Mouse (Mus musculus) midbrain, embryonic 14.5 days (tissue): Measurements from ENCODE around the gene Ccdc6. TPM values are rescaled to one million over a fixed set of nuclear protein-coding genes. Genes with fewer than 3 reads are reported as not detected.

Source experiments
- ATAC-seq: fragments of 200-750 bp; cut with Nextera tagmentation; 2 replicates; pipeline ENCODE4 v1.8.0; 2017; ENCODE audit warnings: moderate number of reproducible peaks, moderate library complexity; ENCODE audit not compliant: low FRiP score, low TSS enrichment
- DNase-seq: peaks from one replicate; pipeline ENCODE4 v3.0.0-alpha.2; 2015
- H3K27ac ChIP-seq: fragments of 300-500 bp; sonication (generic); replicated peaks from 2 replicates; pipeline ENCODE4 v1.5.1; 2014; ENCODE audit warnings: mild to moderate bottlenecking, low read depth, low read length, moderate library complexity
- H3K27me3 ChIP-seq: fragments of 300-500 bp; sonication (generic); 2 replicates; pipeline ENCODE4 v1.6.1; 2014; ENCODE audit warnings: low read length, control low read depth, mixed read lengths; ENCODE audit not compliant: control insufficient read depth, insufficient read depth
- H3K36me3 ChIP-seq: fragments of 300-500 bp; sonication (generic); 2 replicates; pipeline ENCODE4 v1.6.1; 2014; ENCODE audit warnings: low read length, control low read depth; ENCODE audit not compliant: control insufficient read depth, insufficient read depth
- H3K4me1 ChIP-seq: fragments of 300-500 bp; sonication (generic); 2 replicates; pipeline ENCODE4 v1.6.1; 2014; ENCODE audit warnings: mild to moderate bottlenecking, antibody characterized with exemption, low read length, control low read depth; ENCODE audit not compliant: control insufficient read depth, insufficient read depth
- H3K4me2 ChIP-seq: fragments of 300-500 bp; sonication (generic); 2 replicates; pipeline ENCODE4 v1.6.1; 2014; ENCODE audit warnings: mild to moderate bottlenecking, low read length, moderate library complexity
- H3K4me3 ChIP-seq: fragments of 300-500 bp; sonication (generic); replicated peaks from 2 replicates; pipeline ENCODE4 v1.5.1; 2014; ENCODE audit warnings: low read depth, low read length
- H3K9ac ChIP-seq: fragments of 300-500 bp; sonication (generic); replicated peaks from 2 replicates; pipeline ENCODE4 v1.6.1; 2014; ENCODE audit warnings: mild to moderate bottlenecking, low read length, moderate library complexity
- H3K9me3 ChIP-seq: fragments of 300-500 bp; sonication (generic); 2 replicates; pipeline ENCODE4 v1.6.1; 2016; ENCODE audit warnings: low read length, control low read depth, mixed read lengths; ENCODE audit not compliant: control insufficient read depth
- WGBS: fragments of 180-500 bp; shearing (Covaris S2); extraction: QIAGEN DNeasy Blood & Tissue Kit; methylation state at CpG from one replicate; pipeline ENCODE4 v1.1.7; 2014; 5-methylcytosine and 5-hydroxymethylcytosine counted together
- polyA plus RNA-seq: library from polyadenylated mRNA; unstranded; fragments of >200 nt; fragmentation: Nextera tagmentation; extraction: Ambion mirVana; gene quantifications from 2 replicates; pipeline ENCODE4 v1.2.1, GENCODE M21; 2014

The Ccdc6 gene
- polyA plus RNA-seq, 1 experiment from 2014 or later, result 34.9 TPM

GRCm38 (mm10) chr10:70132714-70133113 is 35.8 kb downstream of the Ccdc6 start:
- WGBS, result 87% methylated on average over 6 of the region's 6 CpGs

DNA sequence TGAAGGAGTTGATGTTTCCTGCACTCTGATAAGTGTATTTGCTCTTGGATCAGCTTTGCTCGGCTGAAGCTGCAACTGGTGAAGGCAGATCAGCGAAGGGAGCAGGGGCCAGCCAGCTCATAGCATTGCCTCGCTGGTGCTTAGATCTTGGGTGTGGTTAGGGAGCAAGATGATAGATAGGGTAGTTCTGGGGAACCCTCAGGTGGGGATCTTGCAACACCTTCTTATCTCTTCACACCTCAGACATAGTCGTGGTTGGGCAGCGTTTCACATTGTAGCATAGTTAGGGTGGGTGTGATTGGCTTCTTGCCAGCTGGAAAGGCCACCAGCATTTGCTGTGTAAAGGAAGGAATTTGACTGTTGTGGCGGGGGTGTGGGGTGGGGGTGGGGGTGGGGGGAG is 36.3 kb downstream of the Ccdc6 start:
- Histone ChIP-seq H3K4me1 (0 out of 2 replicates have a peak, but pooled peaks cover under 1% of the 10 kb centered on the region), H3K27ac (no peak overlapping the region), H3K9ac (no peak overlapping the region), H3K36me3 (no peaks in the 10 kb centered on the region), H3K9me3 (0 out of 2 replicates have a peak, but pooled peaks cover 3% of the 10 kb centered on the region), H3K4me3 (no peak overlapping the region), H3K27me3 (no peaks in the 10 kb centered on the region), H3K4me2 (no peak overlapping the region)
- ATAC-seq (no peak), DNase-seq (no peak)
- WGBS, result 79% methylated on average over 6 of the region's 6 CpGs

More at GRCm38 (mm10) chr10:70132714-70133113, 35.8 kb downstream of the Ccdc6 start:
- ATAC-seq, result no peak
- Histone ChIP-seq H3K27ac (no peak overlapping the region), H3K4me3 (no peak overlapping the region), H3K4me2 (no peak overlapping the region), H3K9ac (no peak overlapping the region), H3K27me3 (no peaks in the 10 kb centered on the region), H3K9me3 (0 out of 2 replicates have a peak, but pooled peaks cover 3% of the 10 kb centered on the region), H3K4me1 (no peaks in the 10 kb centered on the region), H3K36me3 (no peaks in the 10 kb centered on the region)
- no peak for DNase-seq

DNA sequence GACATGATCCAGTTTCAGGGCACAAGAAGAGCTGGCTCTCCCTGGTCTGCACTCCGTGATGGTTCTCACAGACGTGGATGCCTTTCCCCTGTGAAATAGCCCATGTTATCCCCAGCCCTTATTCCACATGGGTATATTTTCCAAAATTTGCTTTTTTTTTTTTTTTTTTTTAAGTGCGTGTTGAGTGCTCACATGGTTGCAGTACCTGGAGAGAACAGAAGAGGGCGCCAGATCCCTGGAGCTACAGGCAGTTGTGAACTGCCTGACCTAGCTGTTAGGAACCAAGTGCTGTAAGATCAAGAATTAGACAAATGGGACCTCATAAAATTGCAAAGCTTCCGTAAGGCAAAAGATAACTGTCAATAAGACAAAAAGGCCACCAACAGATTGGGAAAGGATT is 38.8 kb downstream of the Ccdc6 start:
- H3K4me2 ChIP-seq, result no peak overlapping the region
- no peaks in the 10 kb centered on the region for H3K36me3 ChIP-seq
- no peaks in the 10 kb centered on the region for H3K27me3 ChIP-seq
- ATAC-seq (no peak), DNase-seq (no peak)
- 0 out of 2 replicates have a peak, but pooled peaks cover 3% of the 10 kb centered on the region for H3K9me3 ChIP-seq
- H3K4me3 ChIP-seq, result no peak overlapping the region
- WGBS, result 91% methylated on average over 5 of the region's 5 CpGs
- H3K9ac ChIP-seq, result no peak overlapping the region
- no peak overlapping the region for H3K27ac ChIP-seq
- H3K4me1 ChIP-seq, result peaks cover 12% of the 10 kb centered on the region

DNA sequence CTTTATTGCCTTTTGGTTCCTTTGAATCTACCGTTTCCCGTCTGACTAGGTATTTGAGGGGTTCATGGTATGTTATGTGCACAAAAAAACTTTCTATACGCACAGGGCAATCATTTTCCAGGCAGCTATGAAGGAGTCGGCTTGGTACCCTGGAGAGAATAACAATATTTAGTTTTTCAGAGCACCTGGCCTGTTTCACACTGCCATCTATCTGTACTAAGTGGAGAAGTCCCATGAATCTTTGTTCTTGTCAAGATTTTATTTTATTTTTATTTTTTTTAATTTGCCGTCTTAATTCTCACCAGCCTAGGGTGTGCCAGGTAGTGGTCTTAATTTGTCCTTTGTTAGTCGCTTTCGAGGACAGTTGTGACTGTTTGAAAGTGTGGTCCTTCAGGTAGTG is 40.7 kb downstream of the Ccdc6 start:
- Histone ChIP-seq H3K27ac (no peak overlapping the region; the same call in 1 of the 2 replicates), H3K9me3 (0 out of 2 replicates have a peak, but pooled peaks cover 3% of the 10 kb centered on the region), H3K27me3 (no peaks in the 10 kb centered on the region), H3K36me3 (0 out of 2 replicates have a peak, but pooled peaks cover under 1% of the 10 kb centered on the region), H3K9ac (no peak overlapping the region), H3K4me1 (peaks cover 12% of the 10 kb centered on the region), H3K4me3 (no peak overlapping the region), H3K4me2 (no peak overlapping the region)
- WGBS, result 86% methylated on average over 7 of the region's 7 CpGs
- ATAC-seq (no peak), DNase-seq (no peak)

GRCm38 (mm10) chr10:70138150-70138549 is 41.2 kb downstream of the Ccdc6 start:
- no peak for DNase-seq
- H3K9ac ChIP-seq, result no peak overlapping the region
- H3K4me1 ChIP-seq, result peaks cover 12% of the 10 kb centered on the region
- 0 out of 2 replicates have a peak, but pooled peaks cover 3% of the 10 kb centered on the region for H3K9me3 ChIP-seq
- 74% methylated on average over 8 of the region's 8 CpGs for whole genome bisulfite sequencing
- H3K4me2 ChIP-seq, result no peak overlapping the region
- no peak overlapping the region; the same call in 1 of the 2 replicates for H3K27ac ChIP-seq
- H3K27me3 ChIP-seq, result no peaks in the 10 kb centered on the region
- 0 out of 2 replicates have a peak, but pooled peaks cover 5% of the 10 kb centered on the region for H3K36me3 ChIP-seq
- H3K4me3 ChIP-seq, result no peak overlapping the region
- ATAC-seq, result peak; percentile 31; the same call in 1 of the 2 replicates

DNA sequence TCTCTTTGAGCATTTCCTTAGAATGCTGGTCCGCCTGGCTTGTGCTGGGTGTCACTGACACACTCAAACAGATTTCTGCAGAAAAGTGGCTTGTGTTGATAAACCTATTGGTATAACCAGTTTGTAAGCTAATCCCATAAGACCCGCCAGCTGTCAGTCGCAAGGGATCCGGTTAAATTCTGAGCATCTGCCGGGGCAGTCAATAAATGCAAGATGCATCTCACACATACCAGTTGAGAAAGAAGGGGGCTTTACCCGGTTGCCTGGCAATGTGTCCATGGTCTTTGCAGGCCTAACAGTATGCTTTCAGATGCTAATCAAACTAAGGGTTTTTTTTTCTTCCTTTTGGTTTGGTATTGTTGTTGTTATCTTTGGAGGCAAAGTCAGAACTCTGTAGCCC is 42.4 kb downstream of the Ccdc6 start:
- 0 out of 2 replicates have a peak, but pooled peaks cover 5% of the 10 kb centered on the region for H3K36me3 ChIP-seq
- 4% methylated on average over 6 of the region's 6 CpGs for WGBS
- no peak overlapping the region for H3K4me2 ChIP-seq
- no peak for ATAC-seq
- H3K9me3 ChIP-seq, result 0 out of 2 replicates have a peak, but pooled peaks cover 3% of the 10 kb centered on the region
- H3K9ac ChIP-seq, result no peak overlapping the region
- peaks cover 12% of the 10 kb centered on the region for H3K4me1 ChIP-seq
- peak; percentile 65 for DNase-seq
- no peak overlapping the region for H3K4me3 ChIP-seq
- H3K27me3 ChIP-seq, result no peaks in the 10 kb centered on the region
- H3K27ac ChIP-seq, result peak overlapping the region; percentile 68

- no peak overlapping the region for H3K27ac ChIP-seq
Observed at GRCm38 (mm10) chr10:70140414-70140813, 43.5 kb downstream of the Ccdc6 start.

GRCm38 (mm10) chr10:70142623-70143022 is 45.7 kb downstream of the Ccdc6 start:
- Histone ChIP-seq H3K4me1 (peaks cover 12% of the 10 kb centered on the region), H3K9ac (no peak overlapping the region), H3K9me3 (0 out of 2 replicates have a peak, but pooled peaks cover 3% of the 10 kb centered on the region), H3K4me2 (no peak overlapping the region), H3K4me3 (no peak overlapping the region), H3K27me3 (no peaks in the 10 kb centered on the region), H3K36me3 (peaks cover 16% of the 10 kb centered on the region), H3K27ac (no peak overlapping the region)
- DNase-seq (no peak), ATAC-seq (no peak)
- 95% methylated on average over 17 of the region's 17 CpGs for WGBS

More at GRCm38 (mm10) chr10:70140414-70140813, 43.5 kb downstream of the Ccdc6 start:
- ATAC-seq (no peak), DNase-seq (no peak)
- H3K9me3 ChIP-seq, result 0 out of 2 replicates have a peak, but pooled peaks cover 3% of the 10 kb centered on the region
- no peak overlapping the region for H3K9ac ChIP-seq
- no peak overlapping the region for H3K4me2 ChIP-seq
- WGBS, result 95% methylated on average over 12 of the region's 12 CpGs
- no peak overlapping the region for H3K4me3 ChIP-seq
- peaks cover 8% of the 10 kb centered on the region for H3K36me3 ChIP-seq
- H3K4me1 ChIP-seq, result peaks cover 12% of the 10 kb centered on the region
- H3K27me3 ChIP-seq, result no peaks in the 10 kb centered on the region

GRCm38 (mm10) chr10:70144004-70144557 is 47.2 kb downstream of the Ccdc6 start:
- ATAC-seq, result no peak; the same call in 1 of the 2 replicates
- no peaks in the 10 kb centered on the region for H3K27me3 ChIP-seq
- no peak overlapping the region for H3K9ac ChIP-seq
- DNase-seq, result peak; percentile 26
- H3K4me1 ChIP-seq, result peaks cover 3% of the 10 kb centered on the region
- 0 out of 2 replicates have a peak, but pooled peaks cover 3% of the 10 kb centered on the region for H3K9me3 ChIP-seq
- no peak overlapping the region for H3K4me2 ChIP-seq
- H3K36me3 ChIP-seq, result peaks cover 23% of the 10 kb centered on the region
- H3K27ac ChIP-seq, result no peak overlapping the region; the same call in 1 of the 2 replicates
- no peak overlapping the region for H3K4me3 ChIP-seq
- 34% methylated on average over 10 of the region's 10 CpGs for WGBS
